Mouse (Mus musculus): ENCODE data around the gene Prph2. TPM values are rescaled to one million over a fixed set of nuclear protein-coding genes. Genes with fewer than 3 reads are reported as not detected.

The Prph2 gene
- polyA plus RNA-seq, 1 experiment from 2014 or later: not detected

- Histone ChIP-seq H3K4me3 (replicated peaks; ENCODE audit: low read length) (no peak overlapping the region), H3K27ac (ENCODE audit: low read length) (no peak overlapping the region), H3K36me3 (ENCODE audit: control insufficient read depth, insufficient read depth) (no peaks in the 10 kb centered on the region), H3K4me1 (replicated peaks; ENCODE audit: control insufficient read depth, insufficient read depth, low read length) (no peaks in the 10 kb centered on the region), H3K4me2 (ENCODE audit: low read length) (no peak overlapping the region), H3K9ac (replicated peaks; ENCODE audit: low read depth, low read length) (no peak overlapping the region), H3K27me3 (replicated peaks; ENCODE audit: control insufficient read depth, insufficient read depth, low read length) (no peaks in the 10 kb centered on the region), H3K9me3 (ENCODE audit: control insufficient read depth, low read length) (no peaks in the 10 kb centered on the region)
- 74% methylated on average over 3 of the region's 3 CpGs for WGBS
- no peak for ATAC-seq
These were observed 4.9 kb downstream of the Prph2 start for GRCm38 (mm10) chr17:46915129-46915528.

GRCm38 (mm10) chr17:46918951-46919350 lies 8.7 kb downstream of the Prph2 start:
- WGBS: 46% methylated on average over 4 of the region's 4 CpGs
- Histone ChIP-seq H3K27ac (ENCODE audit: low read length) (no peak overlapping the region), H3K27me3 (replicated peaks; ENCODE audit: control insufficient read depth, insufficient read depth, low read length) (no peaks in the 10 kb centered on the region), H3K36me3 (ENCODE audit: control insufficient read depth, insufficient read depth) (no peaks in the 10 kb centered on the region), H3K4me3 (replicated peaks; ENCODE audit: low read length) (no peak overlapping the region), H3K4me2 (ENCODE audit: low read length) (no peak overlapping the region), H3K4me1 (replicated peaks; ENCODE audit: control insufficient read depth, insufficient read depth, low read length) (no peaks in the 10 kb centered on the region), H3K9ac (replicated peaks; ENCODE audit: low read depth, low read length) (no peak overlapping the region), H3K9me3 (ENCODE audit: control insufficient read depth, low read length) (no peaks in the 10 kb centered on the region)
- no peak for ATAC-seq

GRCm38 (mm10) chr17:46920855-46921254 lies 10.6 kb downstream of the Prph2 start:
- no peaks in the 10 kb centered on the region for H3K27me3 ChIP-seq (replicated peaks; ENCODE audit: control insufficient read depth, insufficient read depth, low read length)
- no peak overlapping the region for H3K9ac ChIP-seq (replicated peaks; ENCODE audit: low read depth, low read length)
- H3K4me3 ChIP-seq (replicated peaks; ENCODE audit: low read length): no peak overlapping the region
- 60% methylated on average over 6 of the region's 6 CpGs for WGBS
- no peaks in the 10 kb centered on the region for H3K36me3 ChIP-seq (ENCODE audit: control insufficient read depth, insufficient read depth)
- no peaks in the 10 kb centered on the region for H3K9me3 ChIP-seq (ENCODE audit: control insufficient read depth, low read length)
- no peaks in the 10 kb centered on the region for H3K4me1 ChIP-seq (replicated peaks; ENCODE audit: control insufficient read depth, insufficient read depth, low read length)
- H3K4me2 ChIP-seq (ENCODE audit: low read length): no peak overlapping the region
- no peak overlapping the region for H3K27ac ChIP-seq (ENCODE audit: low read length)
- ATAC-seq: no peak

GRCm38 (mm10) chr17:46926192-46926591 lies 15.9 kb downstream of the Prph2 start:
- no peaks in the 10 kb centered on the region for H3K9me3 ChIP-seq (ENCODE audit: control insufficient read depth, low read length)

GRCm38 (mm10) chr17:46926941-46927340 lies 16.7 kb downstream of the Prph2 start:
- no peak for ATAC-seq
- no peak overlapping the region for H3K4me3 ChIP-seq (replicated peaks; ENCODE audit: low read length)
- no peaks in the 10 kb centered on the region for H3K9me3 ChIP-seq (ENCODE audit: control insufficient read depth, low read length)
- no peak overlapping the region for H3K27ac ChIP-seq (ENCODE audit: low read length)
- H3K4me2 ChIP-seq (ENCODE audit: low read length): no peak overlapping the region
- no peaks in the 10 kb centered on the region for H3K27me3 ChIP-seq (replicated peaks; ENCODE audit: control insufficient read depth, insufficient read depth, low read length)
- WGBS: 84% methylated on average over 3 of the region's 3 CpGs
- peaks cover 8% of the 10 kb centered on the region for H3K36me3 ChIP-seq (ENCODE audit: control insufficient read depth, insufficient read depth)
- H3K4me1 ChIP-seq (replicated peaks; ENCODE audit: control insufficient read depth, insufficient read depth, low read length): no peaks in the 10 kb centered on the region
- H3K9ac ChIP-seq (replicated peaks; ENCODE audit: low read depth, low read length): no peak overlapping the region

More at GRCm38 (mm10) chr17:46926192-46926591, 15.9 kb downstream of the Prph2 start:
- no peak overlapping the region for H3K4me3 ChIP-seq (replicated peaks; ENCODE audit: low read length)
- peaks cover 8% of the 10 kb centered on the region for H3K36me3 ChIP-seq (ENCODE audit: control insufficient read depth, insufficient read depth)
- H3K4me2 ChIP-seq (ENCODE audit: low read length): no peak overlapping the region
- no peak for ATAC-seq
- no peak overlapping the region for H3K27ac ChIP-seq (ENCODE audit: low read length)
- no peaks in the 10 kb centered on the region for H3K4me1 ChIP-seq (replicated peaks; ENCODE audit: control insufficient read depth, insufficient read depth, low read length)
- WGBS: 43% methylated on average over 6 of the region's 6 CpGs
- no peak overlapping the region for H3K9ac ChIP-seq (replicated peaks; ENCODE audit: low read depth, low read length)
- no peaks in the 10 kb centered on the region for H3K27me3 ChIP-seq (replicated peaks; ENCODE audit: control insufficient read depth, insufficient read depth, low read length)

GRCm38 (mm10) chr17:46927781-46928180 lies 17.5 kb downstream of the Prph2 start:
- no peaks in the 10 kb centered on the region for H3K27me3 ChIP-seq (replicated peaks; ENCODE audit: control insufficient read depth, insufficient read depth, low read length)
- no peak overlapping the region for H3K9ac ChIP-seq (replicated peaks; ENCODE audit: low read depth, low read length)
- 97% methylated on average over 5 of the region's 5 CpGs for WGBS

GRCm38 (mm10) chr17:46929277-46929676 lies 19.0 kb downstream of the Prph2 start:
- H3K4me2 ChIP-seq (ENCODE audit: low read length): no peak overlapping the region
- no peaks in the 10 kb centered on the region for H3K4me1 ChIP-seq (replicated peaks; ENCODE audit: control insufficient read depth, insufficient read depth, low read length)
- H3K9ac ChIP-seq (replicated peaks; ENCODE audit: low read depth, low read length): no peak overlapping the region
- no peak overlapping the region for H3K27ac ChIP-seq (ENCODE audit: low read length)
- 89% methylated on average over 12 of the region's 12 CpGs for WGBS
- H3K27me3 ChIP-seq (replicated peaks; ENCODE audit: control insufficient read depth, insufficient read depth, low read length): no peaks in the 10 kb centered on the region
- no peak overlapping the region for H3K4me3 ChIP-seq (replicated peaks; ENCODE audit: low read length)
- H3K36me3 ChIP-seq (ENCODE audit: control insufficient read depth, insufficient read depth): peaks cover 27% of the 10 kb centered on the region
- H3K9me3 ChIP-seq (ENCODE audit: control insufficient read depth, low read length): no peaks in the 10 kb centered on the region
- no peak for ATAC-seq

More at GRCm38 (mm10) chr17:46927781-46928180, 17.5 kb downstream of the Prph2 start:
- Histone ChIP-seq H3K4me2 (ENCODE audit: low read length) (no peak overlapping the region), H3K4me3 (replicated peaks; ENCODE audit: low read length) (no peak overlapping the region), H3K36me3 (ENCODE audit: control insufficient read depth, insufficient read depth) (peaks cover 14% of the 10 kb centered on the region), H3K4me1 (replicated peaks; ENCODE audit: control insufficient read depth, insufficient read depth, low read length) (no peaks in the 10 kb centered on the region), H3K27ac (ENCODE audit: low read length) (no peak overlapping the region), H3K9me3 (ENCODE audit: control insufficient read depth, low read length) (no peaks in the 10 kb centered on the region)
- no peak for ATAC-seq

- Histone ChIP-seq H3K9ac (replicated peaks; ENCODE audit: low read depth, low read length) (no peak overlapping the region), H3K4me2 (ENCODE audit: low read length) (no peak overlapping the region), H3K36me3 (ENCODE audit: control insufficient read depth, insufficient read depth) (peaks cover 29% of the 10 kb centered on the region), H3K9me3 (ENCODE audit: control insufficient read depth, low read length) (no peaks in the 10 kb centered on the region), H3K4me3 (replicated peaks; ENCODE audit: low read length) (no peak overlapping the region), H3K27me3 (replicated peaks; ENCODE audit: control insufficient read depth, insufficient read depth, low read length) (no peaks in the 10 kb centered on the region), H3K27ac (ENCODE audit: low read length) (no peak overlapping the region), H3K4me1 (replicated peaks; ENCODE audit: control insufficient read depth, insufficient read depth, low read length) (no peaks in the 10 kb centered on the region)
- no peak for ATAC-seq
- WGBS: 92% methylated on average over 7 of the region's 7 CpGs
These were observed 19.6 kb downstream of the Prph2 start for GRCm38 (mm10) chr17:46929897-46930296.

GRCm38 (mm10) chr17:46932961-46933360 lies 22.7 kb downstream of the Prph2 start:
- no peak overlapping the region for H3K4me2 ChIP-seq (ENCODE audit: low read length)
- no peak for ATAC-seq
- H3K36me3 ChIP-seq (ENCODE audit: control insufficient read depth, insufficient read depth): peaks cover 41% of the 10 kb centered on the region
- 98% methylated on average over 5 of the region's 5 CpGs for WGBS
- H3K4me1 ChIP-seq (replicated peaks; ENCODE audit: control insufficient read depth, insufficient read depth, low read length): no peaks in the 10 kb centered on the region
- H3K27me3 ChIP-seq (replicated peaks; ENCODE audit: control insufficient read depth, insufficient read depth, low read length): no peaks in the 10 kb centered on the region
- no peak overlapping the region for H3K4me3 ChIP-seq (replicated peaks; ENCODE audit: low read length)
- H3K9me3 ChIP-seq (ENCODE audit: control insufficient read depth, low read length): no peaks in the 10 kb centered on the region
- no peak overlapping the region for H3K9ac ChIP-seq (replicated peaks; ENCODE audit: low read depth, low read length)
- no peak overlapping the region for H3K27ac ChIP-seq (ENCODE audit: low read length)
